Mouse (Mus musculus): ENCODE measurements at regions not wholly inside any gene's neighbourhood (a gene's known extent, or its start where the extent isn't known, plus 50 kb on each side); places are given as distances from the start of the nearest gene placed in this dataset.

DNA sequence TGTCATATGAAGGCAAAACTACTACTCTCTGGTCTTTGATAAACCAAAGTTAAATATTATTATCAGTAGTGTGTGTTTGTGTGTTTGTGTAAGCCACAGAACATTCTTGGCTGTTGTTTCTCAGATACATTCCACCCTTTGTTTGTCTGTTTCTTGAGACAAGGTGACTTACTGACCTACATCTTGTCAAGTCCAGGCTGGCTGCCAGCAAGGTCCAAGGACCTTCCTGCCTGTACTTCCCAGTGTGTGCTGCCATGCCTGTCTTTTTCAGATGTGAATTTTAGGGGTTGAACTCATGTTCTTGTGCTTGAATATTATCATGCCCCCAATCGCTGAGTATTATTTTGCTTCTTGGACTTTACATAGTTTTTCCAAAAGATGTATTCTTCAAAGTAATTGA is 235.5 kb upstream of the Fermt1 start:
- Histone ChIP-seq H3K27me3 (replicated peaks; ENCODE audit: insufficient read depth, low read length) (no peaks in the 10 kb centered on the region), H3K9ac (replicated peaks; ENCODE audit: low read depth) (no peak overlapping the region), H3K4me1 (ENCODE audit: insufficient read depth, low read depth, low read length) (no peaks in the 10 kb centered on the region), H3K4me2 (replicated peaks; ENCODE audit: low read depth, low read length) (no peak overlapping the region), H3K27ac (ENCODE audit: low read length) (no peak overlapping the region), H3K36me3 (ENCODE audit: insufficient read depth, low read length) (no peaks in the 10 kb centered on the region), H3K4me3 (ENCODE audit: low read depth, low read length) (no peak overlapping the region), H3K9me3 (ENCODE audit: low read length) (no peaks in the 10 kb centered on the region)
- TF ChIP-seq CTCF (IDR thresholded peaks at IDR 0.05) (no peak), EP300 (IDR thresholded peaks at IDR 0.05) (no peak)
- DNase-seq (ENCODE audit: low spot score), result no peak
- 96% methylated on average over 1 of the region's 1 CpGs for whole genome bisulfite sequencing
- ATAC-seq, result no peak

DNA sequence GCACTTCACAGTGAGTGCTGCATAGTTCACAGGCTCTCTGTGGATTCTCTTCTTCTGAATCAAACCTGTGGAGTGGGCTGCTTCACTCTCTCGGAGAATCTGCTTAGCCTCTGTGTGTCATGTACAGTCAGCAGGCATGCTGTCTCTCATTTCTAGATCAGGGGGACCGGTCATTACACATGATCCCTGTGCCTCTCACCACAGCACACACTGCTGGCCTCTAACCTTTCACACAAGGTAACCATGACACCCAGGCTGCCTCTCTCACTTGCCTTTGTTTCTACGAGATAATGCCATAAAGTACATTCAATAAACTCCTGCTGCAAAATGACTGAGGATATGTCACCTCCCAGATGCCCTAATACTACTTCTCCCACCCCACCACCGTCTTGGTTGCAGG is 237.2 kb upstream of the Fermt1 start:
- H3K36me3 ChIP-seq (ENCODE audit: insufficient read depth, low read length), result no peaks in the 10 kb centered on the region
- 68% methylated on average over 4 of the region's 4 CpGs for WGBS
- H3K9me3 ChIP-seq (ENCODE audit: low read length), result no peaks in the 10 kb centered on the region
- H3K9ac ChIP-seq (replicated peaks; ENCODE audit: low read depth), result no peak overlapping the region
- H3K27ac ChIP-seq (ENCODE audit: low read length), result no peak overlapping the region
- H3K4me3 ChIP-seq (ENCODE audit: low read depth, low read length), result no peak overlapping the region
- TF ChIP-seq EP300 (IDR thresholded peaks at IDR 0.05) (no peak), CTCF (IDR thresholded peaks at IDR 0.05) (no peak)
- no peak for DNase-seq (ENCODE audit: low spot score)
- ATAC-seq, result no peak
- H3K27me3 ChIP-seq (replicated peaks; ENCODE audit: insufficient read depth, low read length), result no peaks in the 10 kb centered on the region
- no peak overlapping the region for H3K4me2 ChIP-seq (replicated peaks; ENCODE audit: low read depth, low read length)
- H3K4me1 ChIP-seq (ENCODE audit: insufficient read depth, low read depth, low read length), result no peaks in the 10 kb centered on the region

DNA sequence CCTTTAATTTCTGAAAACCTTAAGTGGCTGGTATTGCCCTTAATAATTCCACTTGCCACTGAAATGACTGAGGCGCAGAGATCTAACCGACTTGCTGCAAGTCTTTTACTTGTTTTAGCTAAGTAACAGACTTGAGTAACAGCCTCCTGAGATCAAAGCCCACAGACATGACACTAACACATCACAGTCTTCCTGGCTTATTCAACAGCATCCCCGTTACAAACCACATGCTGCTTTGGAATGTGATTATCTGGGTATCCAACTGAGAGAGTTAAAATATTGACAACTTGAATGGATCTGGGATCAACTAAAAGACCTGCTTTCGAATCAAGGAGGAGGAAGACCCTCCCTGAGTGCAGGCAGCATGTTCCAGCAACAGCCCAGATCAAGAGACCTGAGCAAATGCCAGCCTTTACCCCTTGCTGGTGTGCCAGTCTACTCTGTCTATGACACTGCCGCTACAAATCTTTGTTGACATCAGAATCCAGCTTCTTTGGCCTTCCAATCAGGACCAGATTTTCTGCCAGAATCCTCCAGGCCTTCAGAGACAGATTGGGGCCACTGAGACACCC is 258.7 kb upstream of the Fermt1 start:
- no peak overlapping the region for H3K4me3 ChIP-seq (ENCODE audit: low read depth, low read length)
- H3K4me1 ChIP-seq (ENCODE audit: insufficient read depth, low read depth, low read length), result no peaks in the 10 kb centered on the region
- no peaks in the 10 kb centered on the region for H3K27me3 ChIP-seq (replicated peaks; ENCODE audit: insufficient read depth, low read length)
- WGBS, result 30% methylated on average over 5 of the region's 5 CpGs
- H3K9ac ChIP-seq (replicated peaks; ENCODE audit: low read depth), result no peak overlapping the region
- H3K36me3 ChIP-seq (ENCODE audit: insufficient read depth, low read length), result no peaks in the 10 kb centered on the region
- H3K9me3 ChIP-seq (ENCODE audit: low read length), result no peaks in the 10 kb centered on the region
- no peak overlapping the region for H3K27ac ChIP-seq (ENCODE audit: low read length)
- DNase-seq (ENCODE audit: low spot score) (no peak), ATAC-seq (no peak)
- no peak overlapping the region for H3K4me2 ChIP-seq (replicated peaks; ENCODE audit: low read depth, low read length)
- TF ChIP-seq CTCF (IDR thresholded peaks at IDR 0.05) (no peak), EP300 (IDR thresholded peaks at IDR 0.05) (no peak)

DNA sequence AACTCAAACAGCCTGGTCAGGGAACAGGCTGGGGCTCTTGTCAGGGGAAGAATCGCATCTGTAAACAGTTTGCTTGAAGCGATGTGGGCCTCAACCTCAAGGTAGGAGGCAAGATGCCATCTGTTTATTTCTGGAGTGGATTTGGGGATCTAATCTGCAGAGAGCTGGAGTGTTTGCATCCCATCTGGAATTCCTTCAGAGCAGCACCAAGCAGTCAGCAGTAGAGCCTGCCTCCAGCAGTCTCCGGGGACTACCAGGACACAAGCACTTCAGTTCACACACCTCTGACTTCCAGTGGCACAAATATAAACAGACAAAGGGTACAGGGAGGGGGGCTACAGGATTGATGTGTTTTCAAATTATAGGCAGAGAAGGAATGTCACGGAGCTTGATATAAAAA is 262.8 kb upstream of the Fermt1 start:
- DNase-seq (ENCODE audit: low spot score) (no peak), ATAC-seq (no peak)
- TF ChIP-seq EP300 (IDR thresholded peaks at IDR 0.05) (no peak), CTCF (IDR thresholded peaks at IDR 0.05) (no peak)
- Histone ChIP-seq H3K4me1 (ENCODE audit: insufficient read depth, low read depth, low read length) (no peaks in the 10 kb centered on the region), H3K4me2 (replicated peaks; ENCODE audit: low read depth, low read length) (no peak overlapping the region), H3K9ac (replicated peaks; ENCODE audit: low read depth) (no peak overlapping the region), H3K27ac (ENCODE audit: low read length) (no peak overlapping the region), H3K4me3 (ENCODE audit: low read depth, low read length) (no peak overlapping the region), H3K36me3 (ENCODE audit: insufficient read depth, low read length) (no peaks in the 10 kb centered on the region), H3K9me3 (ENCODE audit: low read length) (no peaks in the 10 kb centered on the region), H3K27me3 (replicated peaks; ENCODE audit: insufficient read depth, low read length) (no peaks in the 10 kb centered on the region)
- 25% methylated on average over 4 of the region's 4 CpGs for WGBS

DNA sequence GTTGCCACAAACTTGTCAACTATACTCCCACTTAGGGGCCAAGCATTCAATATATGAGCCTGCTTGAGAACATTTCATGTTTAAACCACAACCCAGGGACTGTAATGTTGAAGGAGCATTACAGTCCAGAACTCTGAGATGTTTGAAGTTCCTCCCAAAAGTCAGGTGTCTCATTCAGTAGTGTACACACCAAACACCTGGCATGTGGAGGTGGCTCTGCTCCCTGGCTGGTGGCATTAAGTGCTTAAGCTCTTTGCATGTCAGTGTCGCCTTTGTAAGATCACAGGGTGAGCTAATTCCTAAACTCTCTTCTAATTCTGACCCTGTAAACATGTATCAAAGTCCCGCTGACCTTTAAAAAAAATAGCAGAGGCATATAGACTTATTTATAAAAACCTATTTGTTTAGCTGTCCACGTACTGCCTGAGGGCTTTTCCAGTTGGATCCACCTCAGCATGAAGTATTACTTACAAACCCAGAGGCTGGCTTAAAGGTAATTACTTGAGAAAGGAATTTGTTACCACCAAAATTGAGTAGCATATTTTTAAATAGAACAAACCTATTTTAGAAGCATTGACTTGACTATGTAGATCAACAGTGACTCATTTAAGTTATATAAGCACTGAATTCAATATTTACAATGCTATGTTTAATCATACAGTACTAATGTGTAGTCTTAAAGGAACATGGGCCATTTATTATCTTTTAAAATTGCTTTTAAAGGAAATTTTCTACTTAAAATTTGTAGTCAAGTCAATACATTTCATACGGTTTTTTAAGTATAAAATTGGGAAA is 276.3 kb upstream of the Fermt1 start:
- ATAC-seq, result no peak
- no peak overlapping the region for H3K4me2 ChIP-seq (replicated peaks; ENCODE audit: low read depth, low read length)
- no peak overlapping the region for H3K27ac ChIP-seq (ENCODE audit: low read length)
- no peaks in the 10 kb centered on the region for H3K27me3 ChIP-seq (replicated peaks; ENCODE audit: insufficient read depth, low read length)
- H3K9me3 ChIP-seq (ENCODE audit: low read length), result no peaks in the 10 kb centered on the region
- H3K4me1 ChIP-seq (ENCODE audit: insufficient read depth, low read depth, low read length), result no peaks in the 10 kb centered on the region
- H3K9ac ChIP-seq (replicated peaks; ENCODE audit: low read depth), result no peak overlapping the region
- no peaks in the 10 kb centered on the region for H3K36me3 ChIP-seq (ENCODE audit: insufficient read depth, low read length)
- 55% methylated on average over 4 of the region's 4 CpGs for WGBS
- TF ChIP-seq CTCF (IDR thresholded peaks at IDR 0.05) (no peak), EP300 (IDR thresholded peaks at IDR 0.05) (no peak)
- no peak overlapping the region for H3K4me3 ChIP-seq (ENCODE audit: low read depth, low read length)
- peak; percentile 7 for DNase-seq (ENCODE audit: low spot score)

DNA sequence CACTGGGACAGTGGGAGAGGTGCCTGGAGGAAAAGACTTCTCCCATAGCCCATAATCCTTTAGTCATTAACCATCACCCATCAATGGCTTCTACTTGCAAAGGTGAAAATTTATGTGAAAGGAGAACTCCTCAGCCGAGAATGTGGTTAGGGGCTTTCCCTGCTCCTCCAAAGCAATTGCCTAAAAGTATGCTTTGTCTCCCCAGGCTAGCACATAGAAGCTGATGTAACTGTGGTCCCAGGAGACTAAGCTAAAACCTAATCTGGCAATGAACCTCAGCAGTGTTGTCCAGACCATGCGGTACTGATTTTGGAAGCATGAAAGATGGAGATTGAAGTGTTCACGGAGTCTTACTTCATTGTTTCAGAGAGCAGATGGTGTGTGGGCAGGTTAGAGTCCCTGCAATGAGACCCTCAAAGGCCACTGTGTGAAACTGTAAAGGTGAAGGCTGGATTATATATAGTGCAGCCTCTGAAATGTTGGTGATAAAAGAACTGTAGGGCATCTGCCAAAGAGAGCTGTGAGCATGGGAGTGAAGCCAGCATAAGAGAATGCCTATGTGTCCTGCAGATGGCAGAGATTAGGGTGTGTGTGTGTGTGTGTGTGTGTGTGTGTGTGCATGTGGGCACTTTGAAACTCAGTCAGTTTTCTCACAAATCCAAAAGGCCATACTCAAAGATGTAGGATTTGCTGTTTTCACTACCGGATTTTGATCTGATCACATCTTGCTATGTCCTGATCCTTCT is 289.6 kb upstream of the Fermt1 start:
- Histone ChIP-seq H3K9ac (replicated peaks; ENCODE audit: low read depth) (no peak overlapping the region), H3K4me1 (ENCODE audit: insufficient read depth, low read depth, low read length) (no peaks in the 10 kb centered on the region), H3K27ac (ENCODE audit: low read length) (no peak overlapping the region), H3K27me3 (replicated peaks; ENCODE audit: insufficient read depth, low read length) (no peaks in the 10 kb centered on the region), H3K36me3 (ENCODE audit: insufficient read depth, low read length) (no peaks in the 10 kb centered on the region), H3K9me3 (ENCODE audit: low read length) (no peaks in the 10 kb centered on the region), H3K4me2 (replicated peaks; ENCODE audit: low read depth, low read length) (no peak overlapping the region), H3K4me3 (ENCODE audit: low read depth, low read length) (no peak overlapping the region)
- DNase-seq (ENCODE audit: low spot score) (no peak), ATAC-seq (no peak)
- 78% methylated on average over 4 of the region's 4 CpGs for WGBS
- TF ChIP-seq CTCF (IDR thresholded peaks at IDR 0.05) (no peak), EP300 (IDR thresholded peaks at IDR 0.05) (no peak)

All from lung, postnatal 0 days (tissue).